Mouse (Mus musculus): Measurements from ENCODE around the gene Lnpep. TPM values are rescaled to one million over a fixed set of nuclear protein-coding genes. Genes with fewer than 3 reads are reported as not detected.
A peak's percentile ranks its signal among the peaks of the same experiment; 100 is the strongest.

Gene Lnpep
- total and polyA plus RNA-seq, 3 experiments: 10.0 to 773 (median 20.7) TPM

GRCm38 (mm10) chr17:17623221-17623889 lies 1.5 kb downstream of the Lnpep start:
- DNase-seq (ENCODE audit: low read depth, low spot score): peak; percentile 40
- Histone ChIP-seq H3K36me3 (ENCODE audit: control insufficient read depth in 1 of 2, insufficient read depth in 2 of 2, low read length in 2 of 2) (peaks cover 0 to 27% of the 10 kb centered on the region in 2 experiments; a peak in 2 of 4 replicates), H3K27me3 (ENCODE audit: control insufficient read depth in 1 of 2, insufficient read depth in 2 of 2, low read length in 2 of 2) (no peaks in the 10 kb centered on the region), H3K9ac (ENCODE audit: control insufficient read depth, low read depth, low read length, poor library complexity, severe bottlenecking) (peak overlapping the region; percentile 87), H3K4me3 (ENCODE audit: control insufficient read depth in 1 of 2, insufficient read depth in 1 of 2, low read depth in 2 of 2, low read length in 2 of 2) (peak overlapping the region; percentile 91 to 93), H3K4me1 (ENCODE audit: control insufficient read depth in 1 of 2, insufficient read depth in 2 of 2, low read length in 2 of 2) (peaks cover under 1 to 22% of the 10 kb centered on the region in 2 experiments; a peak in 3 of 4 replicates), H3K79me2 (ENCODE audit: control insufficient read depth, insufficient read depth, low read length, poor library complexity) (peaks cover 35% of the 10 kb centered on the region), H3K9me3 (replicated peaks; ENCODE audit: insufficient read depth, low read length) (no peaks in the 10 kb centered on the region), H3K27ac (ENCODE audit: control insufficient read depth, low read depth, low read length) (peak overlapping the region; percentile 79)
- TF ChIP-seq MAX (IDR thresholded peaks at IDR 0.05; ENCODE audit: low read length): peak; percentile 33; the same call in 1 of the 2 replicates
- 0 out of 2 replicates have a peak, but pooled peaks have one; percentile 52 for TF ChIP-seq SIN3A (IDR thresholded peaks at IDR 0.05; ENCODE audit: low read length)
- no peak for TF ChIP-seq ELF1 (IDR thresholded peaks at IDR 0.05; ENCODE audit: low read depth, low read length)
- TF ChIP-seq POLR2AphosphoS5 (IDR thresholded peaks at IDR 0.05; ENCODE audit: borderline replicate concordance, low read depth, low read length): no peak
- no peak for TF ChIP-seq TAL1 (IDR thresholded peaks at IDR 0.05; ENCODE audit: low read length)
- TF ChIP-seq MYC (IDR thresholded peaks at IDR 0.05; ENCODE audit: low read depth, low read length): 0 out of 2 replicates have a peak, but pooled peaks have one; percentile 38
- TF ChIP-seq HCFC1 (IDR thresholded peaks at IDR 0.05; ENCODE audit: low read depth, low read length): 0 out of 2 replicates have a peak, but pooled peaks have one; percentile 33
- TF ChIP-seq JUND (IDR thresholded peaks at IDR 0.05; ENCODE audit: low read depth, low read length): no peak
- TF ChIP-seq POLR2AphosphoS2 (IDR thresholded peaks at IDR 0.05; ENCODE audit: low read length): no peak
- no peak for TF ChIP-seq UBTF (IDR thresholded peaks at IDR 0.05; ENCODE audit: borderline replicate concordance, insufficient read depth, low read depth, low read length)

DNA sequence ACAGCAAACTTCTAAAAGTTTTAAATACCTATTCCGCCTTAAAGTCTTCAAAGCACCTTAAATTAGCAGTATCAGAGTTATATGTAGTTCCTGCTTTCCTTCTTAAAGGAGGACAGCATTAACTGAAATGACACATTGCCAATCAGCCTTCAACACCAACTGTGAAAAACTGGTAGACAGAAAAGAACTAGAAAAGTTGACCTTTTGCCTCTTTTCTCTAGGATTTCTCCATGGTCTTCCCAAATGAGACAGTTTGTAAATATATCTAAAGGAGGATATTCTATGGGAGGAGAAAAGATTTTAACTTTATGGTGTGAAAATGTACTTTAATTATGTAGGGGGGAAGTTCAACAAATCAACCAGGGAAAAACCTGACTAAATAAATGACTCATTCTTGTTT lies 2.3 kb downstream of the Lnpep start:
- H3K9me3 ChIP-seq (replicated peaks; ENCODE audit: insufficient read depth, low read length): no peaks in the 10 kb centered on the region
- peak overlapping the region in 1 of 2 experiments; percentile 91; a peak in 2 of 4 replicates for H3K4me3 ChIP-seq (ENCODE audit: control insufficient read depth in 1 of 2, insufficient read depth in 1 of 2, low read depth in 2 of 2, low read length in 2 of 2)
- TF ChIP-seq ETS1 (IDR thresholded peaks at IDR 0.05; ENCODE audit: low read depth, low read length) (no peak), MEF2A (IDR thresholded peaks at IDR 0.05; ENCODE audit: extremely low read depth, insufficient replicate concordance, low read depth, low read length, poor library complexity, severe bottlenecking) (no peak), ZMIZ1 (IDR thresholded peaks at IDR 0.05; ENCODE audit: low read depth, low read length) (no peak), RCOR1 (IDR thresholded peaks at IDR 0.05; ENCODE audit: low read depth, low read length) (no peak), CHD2 (IDR thresholded peaks at IDR 0.05; ENCODE audit: low read length) (no peak), SIN3A (IDR thresholded peaks at IDR 0.05; ENCODE audit: low read length) (no peak), POLR2A (IDR thresholded peaks at IDR 0.05; ENCODE audit: control insufficient read depth in 1 of 2, insufficient read depth in 1 of 2, low read depth in 1 of 2, low read length in 2 of 2, poor library complexity in 1 of 2) (no peak)
- peaks cover 0 to 28% of the 10 kb centered on the region in 2 experiments; a peak in 2 of 4 replicates for H3K36me3 ChIP-seq (ENCODE audit: control insufficient read depth in 1 of 2, insufficient read depth in 2 of 2, low read length in 2 of 2)
- H3K27ac ChIP-seq (ENCODE audit: control insufficient read depth, low read depth, low read length): no peak overlapping the region
- H3K4me1 ChIP-seq (ENCODE audit: control insufficient read depth in 1 of 2, insufficient read depth in 2 of 2, low read length in 2 of 2): peaks cover 7 to 22% of the 10 kb centered on the region in 2 experiments
- no peak overlapping the region; the same call in 1 of the 2 replicates for H3K9ac ChIP-seq (ENCODE audit: control insufficient read depth, low read depth, low read length, poor library complexity, severe bottlenecking)
- DNase-seq (ENCODE audit: low read depth, low spot score): no peak
- peaks cover 41% of the 10 kb centered on the region for H3K79me2 ChIP-seq (ENCODE audit: control insufficient read depth, insufficient read depth, low read length, poor library complexity)
- no peaks in the 10 kb centered on the region for H3K27me3 ChIP-seq (ENCODE audit: control insufficient read depth in 1 of 2, insufficient read depth in 2 of 2, low read length in 2 of 2)
